Mouse (Mus musculus): ENCODE results near the gene Cdyl. TPM values are rescaled to one million over a fixed set of nuclear protein-coding genes. Genes with fewer than 3 reads are reported as not detected.

Gene Cdyl
- 20.1 to 22.9 TPM (median 21.2 TPM) in 4 replicates for total RNA-seq (2023)

GRCm38 (mm10) chr13:35659406-35659985 is at the start of gene Cdyl:
Gene Cdyl, plus strand, starts transcription at chr13:35659833.

DNA sequence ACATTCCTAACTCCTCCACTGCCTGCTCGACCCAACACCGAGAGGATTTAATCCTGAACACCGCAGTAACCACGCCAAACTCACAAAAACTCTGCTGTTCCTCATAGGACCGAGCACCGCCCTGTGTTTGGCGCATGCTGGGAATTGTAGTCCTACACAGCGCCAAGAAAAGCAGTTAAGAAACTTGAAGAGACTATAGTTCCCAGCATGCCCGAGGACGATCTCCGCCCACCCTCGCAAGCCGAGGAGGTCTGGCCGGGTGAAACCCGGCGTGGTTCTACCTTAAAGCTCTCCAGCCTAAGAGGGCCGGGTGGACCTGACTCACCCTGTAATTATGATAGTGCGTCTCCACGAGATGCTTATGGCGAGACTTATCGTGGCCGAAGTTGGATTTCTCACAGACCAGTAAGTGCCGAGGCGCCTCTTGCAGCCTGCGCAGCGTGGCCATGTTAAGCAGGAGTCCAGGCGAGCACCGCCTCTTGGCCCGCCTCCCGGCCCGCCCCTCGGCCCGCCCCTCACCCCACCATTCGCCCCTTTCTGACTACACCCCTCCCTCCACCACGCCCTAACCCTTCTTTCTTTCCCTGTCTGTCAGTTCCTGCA is 246.3 kb downstream of the Cdyl start, which contains the start of gene Rpp40:
TSS of gene Rpp40 (minus strand) at position 481 of the 603 bp plus-strand sequence.

Other genes starting within 250 kb of the Cdyl start
- gene Rpp40, start 246.5 kb downstream of the Cdyl start, total RNA-seq (2023), result 5.6 to 10.4 TPM (median 8.2 TPM) in 4 replicates

Measured in B cell, adult 62 days (primary cell).